Mouse (Mus musculus): Measurements from ENCODE around the gene Il11ra1. TPM values are rescaled to one million over a fixed set of nuclear protein-coding genes. Genes with fewer than 3 reads are reported as not detected.
"Not testable (repeated sequence)": the region's sequence is repeated elsewhere in the genome, so short reads cannot be mapped to it uniquely, and the experiment has no call there.

Gene Il11ra1
- total RNA-seq, 2 experiments from 2014 or later: 28.5 TPM; not detected in 1

DNA sequence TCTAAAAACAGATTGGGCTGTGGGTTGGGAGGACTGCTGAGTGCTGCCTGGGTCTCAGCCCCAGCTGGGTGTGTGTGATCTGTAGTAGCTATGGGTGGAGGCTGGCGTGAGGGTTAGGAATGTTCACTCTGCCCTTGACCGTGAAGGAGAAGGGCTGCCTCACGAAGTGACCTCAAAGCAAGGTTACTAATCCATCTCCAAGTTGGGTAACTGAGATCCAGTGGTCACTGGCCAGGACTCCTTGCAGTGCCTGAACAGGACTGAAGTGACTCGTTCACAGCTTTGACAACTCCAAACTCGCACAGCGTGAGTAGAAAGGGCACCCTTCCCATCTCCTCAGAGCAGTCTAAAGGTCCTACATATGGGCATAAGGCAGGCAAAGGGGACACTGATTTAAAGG lies 20.9 kb upstream of the Il11ra1 start:
- ATAC-seq (replicated peaks; ENCODE audit: low FRiP score, poor library complexity, severe bottlenecking): no peak

DNA sequence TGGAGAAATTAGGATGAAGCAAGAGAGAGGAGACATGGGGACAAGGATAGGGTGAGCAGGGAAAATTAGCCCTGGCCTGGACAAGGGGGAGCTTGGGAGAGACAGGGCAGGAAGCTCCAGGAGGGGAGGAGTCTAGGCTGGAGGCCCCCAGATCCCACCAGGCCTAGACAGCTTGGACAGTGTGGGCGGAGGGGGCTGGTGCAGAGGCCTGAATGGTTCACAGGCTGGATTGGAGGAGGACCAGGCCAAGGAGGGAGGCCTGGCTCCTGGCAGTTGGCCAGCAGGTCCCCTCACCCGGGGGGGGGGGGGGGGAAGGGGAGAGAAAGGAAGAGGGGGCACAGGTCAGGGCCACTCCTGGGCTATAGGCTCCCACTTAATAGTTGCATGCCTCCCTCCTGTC lies 20.5 kb upstream of the Il11ra1 start:
- ATAC-seq (replicated peaks; ENCODE audit: low FRiP score, poor library complexity, severe bottlenecking): no peak

DNA sequence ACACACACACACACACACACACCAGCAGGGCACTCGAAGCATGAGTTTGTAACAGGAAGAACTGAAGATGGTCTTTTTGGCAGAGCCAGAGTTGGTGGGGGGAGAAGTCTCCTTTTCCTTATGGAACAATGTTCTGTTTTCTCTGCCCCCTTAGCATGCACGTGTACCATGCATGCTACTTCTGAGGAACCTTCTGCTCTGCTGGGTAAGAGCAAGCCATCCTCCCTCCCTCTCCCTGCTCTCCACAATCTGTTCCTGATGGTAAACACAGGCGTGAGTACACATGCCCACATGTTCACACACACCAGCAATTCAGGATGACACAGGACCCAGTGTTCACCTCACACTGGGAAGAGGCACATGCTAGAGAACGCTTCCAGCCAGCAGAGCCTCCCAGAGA lies 18.6 kb upstream of the Il11ra1 start:
- ATAC-seq (replicated peaks; ENCODE audit: low FRiP score, poor library complexity, severe bottlenecking): no peak

- ATAC-seq (replicated peaks; ENCODE audit: low FRiP score, poor library complexity, severe bottlenecking): no peak
These were observed 17.8 kb upstream of the Il11ra1 start for GRCm38 (mm10) chr4:41681947-41682346.

DNA sequence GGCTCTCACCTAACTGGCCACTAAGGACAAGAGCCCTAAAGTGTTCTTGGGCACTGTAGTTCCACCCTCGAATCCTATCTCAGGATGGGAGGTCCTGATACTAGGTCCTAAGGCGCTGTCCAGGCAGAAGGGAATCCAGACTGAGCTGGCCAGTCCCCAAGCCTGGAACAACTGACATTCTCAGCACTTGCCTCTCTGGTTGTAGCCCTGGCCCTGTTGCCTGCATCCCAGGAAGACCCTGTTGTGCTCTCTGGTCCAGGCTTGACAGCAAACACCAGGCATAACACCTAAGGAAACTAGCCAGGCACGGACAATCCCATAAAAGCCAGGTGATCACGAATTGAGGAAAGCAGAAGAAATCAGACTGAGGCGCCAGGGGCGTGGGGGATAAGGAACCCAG lies 17.0 kb upstream of the Il11ra1 start:
- no peak for ATAC-seq (replicated peaks; ENCODE audit: low FRiP score, poor library complexity, severe bottlenecking)

DNA sequence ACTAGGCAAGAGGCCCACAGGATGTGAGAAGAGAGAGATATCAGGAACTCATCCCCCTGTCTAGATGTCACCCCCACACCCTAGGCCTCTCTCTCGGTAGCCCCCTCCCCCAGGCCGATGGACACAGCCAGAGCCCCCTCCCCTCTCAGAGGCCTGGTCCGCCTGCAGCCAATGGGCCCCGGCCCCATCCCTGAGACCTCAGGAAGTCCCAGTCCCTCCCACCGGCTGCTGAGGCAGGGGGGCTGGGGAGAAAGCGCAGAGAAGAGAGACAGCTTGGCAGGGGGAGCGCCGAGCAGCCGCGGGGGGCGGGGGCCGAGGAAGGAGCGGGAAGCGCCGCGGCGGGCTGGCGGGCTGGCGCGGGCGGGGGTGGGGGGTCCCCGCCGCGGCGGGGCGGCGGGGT lies 16.5 kb upstream of the Il11ra1 start:
- not testable (repeated sequence) for ATAC-seq (replicated peaks; ENCODE audit: low FRiP score, poor library complexity, severe bottlenecking)

- ATAC-seq (replicated peaks; ENCODE audit: low FRiP score, poor library complexity, severe bottlenecking): not testable (repeated sequence)
These were observed 15.5 kb upstream of the Il11ra1 start for GRCm38 (mm10) chr4:41684131-41684930.

DNA sequence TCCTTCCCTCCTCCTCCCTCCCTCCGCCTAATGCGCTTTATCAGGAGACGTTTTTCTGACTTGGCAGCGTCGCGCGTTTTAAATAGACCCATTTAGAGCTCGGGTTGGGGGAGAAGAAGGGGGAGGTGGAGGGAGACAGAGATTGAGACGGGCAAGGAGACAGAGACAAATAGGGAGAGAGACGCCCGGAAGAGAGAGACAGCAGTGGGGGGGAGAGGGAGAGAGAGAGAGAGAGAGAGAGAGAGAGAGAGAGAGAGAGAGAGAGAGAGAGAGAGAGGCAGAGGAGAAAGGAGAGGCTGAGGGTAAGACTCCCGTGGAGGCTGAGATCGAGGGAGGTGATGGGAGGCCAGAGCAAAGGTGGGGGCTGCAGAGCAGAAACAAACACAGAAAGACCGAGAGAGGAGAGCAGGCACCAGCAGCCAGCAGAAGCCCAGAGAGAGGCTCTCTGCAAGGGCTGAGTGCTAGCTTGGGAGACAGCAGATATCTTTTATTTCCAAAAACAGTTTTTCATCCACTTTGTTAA lies 14.8 kb upstream of the Il11ra1 start:
- not testable (repeated sequence) for ATAC-seq (replicated peaks; ENCODE audit: low FRiP score, poor library complexity, severe bottlenecking)

GRCm38 (mm10) chr4:41685882-41686492 lies 13.8 kb upstream of the Il11ra1 start:
- ATAC-seq (replicated peaks; ENCODE audit: low FRiP score, poor library complexity, severe bottlenecking): not testable (repeated sequence)

DNA sequence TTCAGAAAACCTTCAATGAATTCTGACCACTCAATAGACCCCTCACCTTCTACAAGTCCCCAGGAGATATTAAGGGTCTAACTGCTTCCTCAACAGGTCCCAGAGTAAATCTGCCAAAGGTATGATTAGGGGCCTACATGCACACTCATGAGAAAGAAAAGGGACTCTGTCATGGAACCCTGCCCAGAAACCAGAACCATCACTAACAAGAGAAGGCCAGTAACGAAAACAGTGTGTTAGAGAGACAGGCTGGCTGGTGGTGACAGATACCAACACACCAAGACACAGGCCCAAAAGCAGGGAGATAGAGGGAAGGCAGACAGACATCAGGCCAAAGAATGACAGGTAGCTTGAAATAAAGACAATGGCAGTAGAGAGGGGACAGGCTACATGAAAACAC lies 11.2 kb upstream of the Il11ra1 start:
- not testable (repeated sequence) for ATAC-seq (replicated peaks; ENCODE audit: low FRiP score, poor library complexity, severe bottlenecking)

DNA sequence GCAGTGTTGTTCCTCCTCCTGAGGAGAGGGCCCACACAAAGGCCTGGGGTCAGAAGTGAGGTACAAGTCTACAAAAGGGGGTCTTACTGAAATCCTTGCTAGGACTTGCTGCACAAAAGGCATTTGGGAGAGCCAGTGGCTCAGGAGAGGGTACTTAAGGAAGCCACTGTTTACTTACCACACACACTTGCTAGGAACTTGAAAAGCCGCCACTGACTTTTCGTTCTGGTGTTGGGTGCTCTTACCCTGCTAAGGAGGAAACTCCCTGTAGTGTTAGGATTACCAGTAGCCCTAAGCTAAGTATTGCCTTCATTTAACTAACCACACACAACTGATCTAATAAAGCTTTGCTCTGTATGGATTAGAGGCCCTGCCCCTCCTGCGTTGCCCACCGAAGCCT lies 9.8 kb upstream of the Il11ra1 start:
- ATAC-seq (replicated peaks; ENCODE audit: low FRiP score, poor library complexity, severe bottlenecking): not testable (repeated sequence)

- not testable (repeated sequence) for ATAC-seq (replicated peaks; ENCODE audit: low FRiP score, poor library complexity, severe bottlenecking)
These were observed 6.3 kb upstream of the Il11ra1 start for GRCm38 (mm10) chr4:41693511-41693910.

DNA sequence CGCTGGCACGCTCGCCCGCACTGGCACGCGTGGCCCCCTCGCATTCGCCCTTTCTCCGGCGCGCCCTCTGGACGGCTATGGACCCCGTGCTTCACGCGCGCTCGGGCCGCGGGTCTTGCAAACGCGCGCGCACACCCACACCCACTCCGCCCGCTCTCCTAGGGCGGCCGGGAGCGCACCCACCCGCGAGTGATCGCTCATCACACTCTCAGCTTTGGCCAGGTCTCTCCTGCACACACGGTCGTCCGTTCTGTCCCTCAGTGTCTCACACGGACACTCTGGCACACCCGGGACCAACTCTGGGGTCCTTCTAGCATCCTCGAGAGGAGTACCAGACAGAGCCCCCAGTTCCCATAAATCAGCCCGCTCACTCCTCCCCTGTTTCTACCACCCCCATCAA lies 4.0 kb upstream of the Il11ra1 start:
- not testable (repeated sequence) for ATAC-seq (replicated peaks; ENCODE audit: low FRiP score, poor library complexity, severe bottlenecking)

DNA sequence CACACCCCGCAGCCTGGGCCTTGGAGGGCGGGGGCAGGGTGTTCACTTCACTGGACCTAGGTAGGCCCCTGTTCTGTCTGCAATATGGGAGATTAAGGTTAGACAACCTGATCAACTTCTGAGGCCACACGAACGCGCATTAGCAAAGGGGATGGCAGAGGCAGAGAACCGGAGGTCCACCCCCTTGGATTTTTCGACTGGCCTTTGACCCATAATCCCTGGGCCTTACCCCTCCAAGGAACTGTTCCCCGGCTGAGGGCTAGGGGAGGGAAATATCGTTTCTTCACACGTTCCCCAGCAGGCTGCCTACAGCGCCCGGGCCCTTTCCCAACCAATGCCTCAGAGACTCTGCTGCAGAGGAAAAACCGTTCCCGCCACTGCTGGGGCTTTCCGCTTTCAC lies 3.3 kb upstream of the Il11ra1 start:
- not testable (repeated sequence) for ATAC-seq (replicated peaks; ENCODE audit: low FRiP score, poor library complexity, severe bottlenecking)

DNA sequence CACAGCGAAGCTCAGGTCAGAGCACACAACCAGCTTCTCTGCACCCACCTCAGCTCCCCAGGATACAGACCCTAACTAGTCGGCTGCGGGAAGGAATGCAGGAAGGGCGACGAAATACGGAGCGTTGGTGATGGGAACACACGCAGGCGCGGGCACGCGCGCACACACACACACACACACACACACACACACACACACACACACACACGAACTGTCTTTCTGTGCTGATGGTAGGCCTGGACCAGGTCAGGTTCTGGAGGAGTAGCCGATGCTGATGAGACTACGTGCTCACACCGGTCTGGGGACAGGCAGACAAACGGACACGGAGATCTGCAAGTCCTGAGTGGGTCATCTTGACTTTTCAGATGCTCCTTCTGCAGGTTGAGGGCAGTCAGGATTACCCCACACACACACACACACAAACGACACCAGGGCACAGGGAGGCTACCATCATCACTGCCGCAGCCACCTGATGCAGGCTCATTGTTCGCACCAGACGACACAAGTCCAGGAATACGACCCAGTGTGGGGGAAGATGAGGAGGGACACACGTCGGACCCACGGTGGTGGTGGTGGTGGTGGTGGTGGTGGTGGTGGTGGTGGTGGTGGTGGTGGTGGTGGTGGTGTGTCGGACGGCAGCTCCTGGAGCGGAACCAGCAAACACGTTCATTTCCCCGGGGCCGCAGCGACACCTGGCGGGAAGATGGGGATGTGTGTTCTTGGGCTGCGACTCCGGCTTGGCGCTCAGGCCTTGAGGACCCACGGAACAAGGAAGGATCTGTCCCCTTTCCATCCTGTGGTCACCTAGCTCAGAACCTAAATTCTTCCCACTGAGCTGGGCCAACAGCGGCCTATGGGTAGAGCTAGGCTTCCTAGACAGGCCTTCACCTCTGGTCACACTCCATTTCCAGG lies 2.6 kb upstream of the Il11ra1 start, which contains the start of gene Cntfr:
Gene Cntfr, minus strand, starts transcription at position 160 of the 912 bp plus-strand sequence.
- not testable (repeated sequence) for ATAC-seq (replicated peaks; ENCODE audit: low FRiP score, poor library complexity, severe bottlenecking)

DNA sequence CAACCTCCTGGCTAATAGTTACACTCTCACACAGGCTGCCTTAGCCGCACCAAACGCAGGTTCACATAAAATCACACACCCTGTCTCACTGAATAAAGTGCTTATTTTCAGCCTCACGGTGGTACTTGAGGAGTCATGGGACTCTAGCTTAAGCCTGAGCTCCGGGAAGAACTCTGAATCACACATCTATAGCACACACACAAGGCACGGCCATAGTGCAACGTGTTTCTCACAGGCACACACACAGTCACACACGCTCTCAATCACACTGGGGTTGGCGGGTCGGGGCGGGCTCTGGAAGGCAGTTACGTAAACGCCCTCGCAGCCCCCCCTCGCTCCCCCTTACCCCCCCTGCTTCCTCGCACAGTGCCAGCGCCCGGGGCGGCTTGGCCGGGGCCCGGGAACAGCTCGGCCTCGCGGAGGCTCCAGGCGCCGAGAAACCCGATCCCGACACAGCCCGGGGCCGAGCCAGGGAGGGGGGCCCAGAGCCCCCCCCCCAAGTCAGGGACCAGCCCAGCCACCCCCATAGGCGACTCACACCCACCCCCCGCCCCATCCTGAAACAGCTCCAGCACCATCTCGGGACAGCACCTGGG lies 1.3 kb upstream of the Il11ra1 start:
- ATAC-seq (replicated peaks; ENCODE audit: low FRiP score, poor library complexity, severe bottlenecking): not testable (repeated sequence)

GRCm38 (mm10) chr4:41700224-41700623 lies 435 bp downstream of the Il11ra1 start:
- ATAC-seq (replicated peaks; ENCODE audit: low FRiP score, poor library complexity, severe bottlenecking): not testable (repeated sequence)

GRCm38 (mm10) chr4:41702226-41702625 lies 2.4 kb downstream of the Il11ra1 start:
- not testable (repeated sequence) for ATAC-seq (replicated peaks; ENCODE audit: low FRiP score, poor library complexity, severe bottlenecking)

GRCm38 (mm10) chr4:41704651-41705050 lies 4.9 kb downstream of the Il11ra1 start:
- no peak for ATAC-seq (replicated peaks; ENCODE audit: low FRiP score, poor library complexity, severe bottlenecking)

Measured in erythroid progenitor cell, adult 5-6 weeks (primary cell).